Mouse (Mus musculus) embryonic facial prominence, embryonic 11.5 days (tissue): ENCODE measurements around the gene Ezh1. TPM values are rescaled to one million over a fixed set of nuclear protein-coding genes. Genes with fewer than 3 reads are reported as not detected.
A peak's percentile ranks its signal among the peaks of the same experiment; 100 is the strongest.

Source experiments
- ATAC-seq: fragments of 200-750 bp; cut with Nextera tagmentation; replicated peaks from 2 replicates; pipeline ENCODE4 v1.8.0; 2017; ENCODE audit warnings: low read depth; ENCODE audit not compliant: insufficient number of reproducible peaks, low FRiP score, low TSS enrichment
- DNase-seq: peaks from one replicate; pipeline ENCODE4 v3.0.0-alpha.2; 2015; ENCODE audit warnings: low spot score
- H3K27ac ChIP-seq: fragments of 300-500 bp; sonication (generic); replicated peaks from 2 replicates; pipeline ENCODE4 v1.5.1; 2014; ENCODE audit warnings: mild to moderate bottlenecking, low read depth, low read length, control low read depth
- H3K27me3 ChIP-seq: fragments of 300-500 bp; sonication (generic); 2 replicates; pipeline ENCODE4 v1.6.1; 2014; ENCODE audit warnings: mild to moderate bottlenecking, low read length, moderate library complexity, mixed read lengths; ENCODE audit not compliant: control insufficient read depth, insufficient read depth
- H3K36me3 ChIP-seq: fragments of 300-500 bp; sonication (generic); replicated peaks from 2 replicates; pipeline ENCODE4 v1.6.1; 2014; ENCODE audit warnings: low read depth, mild to moderate bottlenecking, low read length, moderate library complexity, mixed read lengths; ENCODE audit not compliant: control insufficient read depth, insufficient read depth
- H3K4me1 ChIP-seq: fragments of 300-500 bp; sonication (generic); 2 replicates; pipeline ENCODE4 v1.6.1; 2014; ENCODE audit warnings: low read length, mixed read lengths; ENCODE audit not compliant: control insufficient read depth, insufficient read depth
- H3K4me2 ChIP-seq: fragments of 300-500 bp; sonication (generic); 2 replicates; pipeline ENCODE4 v1.6.1; 2014; ENCODE audit warnings: low read depth, mild to moderate bottlenecking, control low read depth, low read length, moderate library complexity
- H3K4me3 ChIP-seq: fragments of 300-500 bp; sonication (generic); 2 replicates; pipeline ENCODE4 v1.5.1; 2014; ENCODE audit warnings: low read depth, low read length, control low read depth
- H3K9ac ChIP-seq: fragments of 300-500 bp; sonication (generic); replicated peaks from 2 replicates; pipeline ENCODE4 v1.6.1; 2014; ENCODE audit warnings: mild to moderate bottlenecking, control low read depth, low read length
- H3K9me3 ChIP-seq: fragments of 300-500 bp; sonication (generic); replicated peaks from 2 replicates; pipeline ENCODE4 v1.6.1; 2016; ENCODE audit warnings: mild to moderate bottlenecking, low read length, inconsistent platforms, mixed read lengths; ENCODE audit not compliant: control insufficient read depth
- WGBS: fragments of 180-500 bp; shearing (Covaris S2); extraction: QIAGEN DNeasy Blood & Tissue Kit; methylation state at CpG from one replicate; pipeline ENCODE4 v1.1.7; 2014; 5-methylcytosine and 5-hydroxymethylcytosine counted together
- polyA plus RNA-seq: library from polyadenylated mRNA; unstranded; fragments of >200 nt; fragmentation: Nextera tagmentation; extraction: Ambion mirVana; gene quantifications from 2 replicates; pipeline ENCODE4 v1.2.1, GENCODE M21; 2014

The Ezh1 gene
- polyA plus RNA-seq, 1 experiment from 2014 or later = 11.6 TPM

DNA sequence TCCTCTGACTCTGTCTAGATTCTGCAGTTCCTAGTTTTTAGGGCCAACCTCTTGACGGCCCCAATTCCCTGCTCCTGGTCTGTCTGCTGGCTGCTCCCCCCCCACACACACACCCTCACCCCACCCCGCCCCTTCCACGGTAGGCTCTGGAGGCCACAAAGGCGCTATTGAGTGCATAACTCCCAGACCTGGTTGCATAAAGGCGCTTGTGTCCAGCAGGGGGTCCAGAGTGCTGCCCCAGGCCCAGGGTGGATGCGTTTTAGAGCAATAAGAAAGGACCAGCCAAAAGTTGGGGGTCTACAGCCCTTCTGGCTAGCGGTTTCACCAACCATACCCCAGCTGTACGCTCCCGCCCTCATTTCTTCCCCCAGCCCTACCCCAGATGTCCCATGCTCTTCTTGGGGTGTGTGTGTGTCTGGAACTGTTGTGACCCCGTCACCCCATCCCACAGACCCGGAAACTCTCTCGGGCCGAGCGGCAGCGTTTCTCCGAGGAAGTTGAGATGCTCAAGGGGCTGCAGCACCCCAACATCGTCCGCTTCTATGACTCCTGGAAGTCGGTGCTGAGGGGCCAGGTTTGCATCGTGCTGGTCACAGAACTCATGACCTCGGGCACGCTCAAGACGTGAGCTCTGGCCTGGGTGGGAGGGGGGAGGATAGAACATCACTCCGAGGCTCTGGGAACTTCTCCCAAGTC lies 36.2 kb upstream of the Ezh1 start:
- Histone ChIP-seq H3K4me1 (peaks cover 22% of the 10 kb centered on the region), H3K4me2 (peak overlapping the region; percentile 25), H3K36me3 (no peaks in the 10 kb centered on the region), H3K27me3 (peaks cover 33% of the 10 kb centered on the region), H3K27ac (no peak overlapping the region), H3K9ac (no peak overlapping the region), H3K4me3 (peak overlapping the region; percentile 21), H3K9me3 (no peaks in the 10 kb centered on the region)
- ATAC-seq (no peak), DNase-seq (no peak)
- 2% methylated on average over 24 of the region's 24 CpGs for WGBS

DNA sequence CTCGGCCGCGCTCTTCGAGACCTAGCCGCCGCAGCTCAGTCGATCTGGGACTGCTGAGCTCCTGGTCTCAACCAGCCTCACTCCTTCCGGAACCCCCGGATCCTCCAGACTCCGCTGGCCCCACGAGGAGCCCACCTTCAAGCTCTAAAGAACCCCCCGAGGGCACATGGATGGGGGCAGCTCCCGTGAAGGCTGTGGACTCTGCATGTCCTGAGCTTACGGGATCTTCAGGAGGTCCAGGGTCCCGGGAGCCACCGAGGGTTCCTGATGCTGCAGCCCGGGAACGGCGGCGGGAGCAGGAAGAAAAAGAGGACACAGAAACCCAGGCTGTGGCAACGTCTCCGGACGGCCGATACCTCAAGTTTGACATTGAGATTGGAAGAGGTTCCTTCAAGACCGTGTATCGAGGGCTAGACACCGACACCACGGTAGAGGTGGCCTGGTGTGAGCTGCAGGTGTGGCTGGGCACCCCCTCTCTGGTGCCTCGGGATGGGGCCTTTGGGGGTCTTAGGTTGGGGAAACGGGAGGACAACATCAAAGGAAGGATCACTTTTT lies 34.6 kb upstream of the Ezh1 start:
- Histone ChIP-seq H3K27me3 (peaks cover 33% of the 10 kb centered on the region), H3K4me3 (peak overlapping the region; percentile 46), H3K27ac (peak overlapping the region; percentile 29; the same call in 1 of the 2 replicates), H3K4me2 (peak overlapping the region; percentile 96), H3K4me1 (peaks cover 22% of the 10 kb centered on the region), H3K9me3 (no peaks in the 10 kb centered on the region), H3K36me3 (no peaks in the 10 kb centered on the region), H3K9ac (peak overlapping the region; percentile 70)
- DNase-seq = no peak
- WGBS = under 1% methylated on average over 30 of the region's 30 CpGs
- no peak for ATAC-seq

DNA sequence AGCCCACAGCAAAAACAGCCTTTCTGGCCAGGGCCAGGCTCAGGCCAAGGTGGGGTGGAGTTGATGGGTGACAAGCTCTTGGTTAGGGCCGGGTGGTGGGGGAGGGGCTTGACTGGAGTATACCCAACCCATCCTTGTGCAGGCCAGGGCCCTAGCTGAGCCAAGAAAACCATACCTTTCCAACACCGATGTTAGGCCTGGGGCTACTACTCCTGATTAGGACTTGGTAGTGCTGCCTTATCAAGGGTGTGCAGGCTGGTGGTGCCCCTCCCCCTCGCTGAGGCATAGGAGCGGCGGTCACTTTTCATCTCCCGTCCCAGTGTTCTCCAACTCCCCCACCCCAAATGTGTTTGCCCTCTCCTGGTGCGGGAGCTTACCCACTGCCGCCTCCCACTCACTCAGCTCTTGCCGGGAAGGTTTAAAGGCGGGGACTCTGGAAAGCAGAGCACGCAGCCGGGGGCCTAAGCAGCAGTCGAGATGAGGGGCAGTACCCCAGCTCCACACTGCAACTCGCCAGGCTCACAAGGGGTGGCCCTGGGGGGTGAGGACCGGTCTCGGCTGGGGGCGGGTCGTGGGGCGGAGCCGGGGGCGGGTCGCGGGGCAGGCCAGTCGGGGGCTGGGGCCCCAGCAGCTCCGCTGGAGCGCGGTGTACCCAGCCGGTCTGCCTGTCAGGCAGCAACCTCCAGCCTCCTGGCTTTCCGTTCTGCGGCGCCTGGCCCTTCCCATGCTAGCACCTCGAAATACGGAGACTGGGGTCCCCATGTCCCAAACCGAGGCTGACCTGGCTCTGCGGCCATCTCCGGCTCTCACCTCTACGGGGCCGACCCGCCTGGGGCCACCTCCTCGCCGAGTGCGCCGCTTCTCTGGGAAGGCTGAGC lies 33.9 kb upstream of the Ezh1 start, which contains the start of gene Wnk4:
TSS of gene Wnk4 (plus strand) at position 620 of the 878 bp plus-strand sequence.
- peak; percentile 84 for ATAC-seq
- Histone ChIP-seq H3K4me2 (peak within 1 kb of the TSS; percentile 96), H3K9ac (peak within 1 kb of the TSS; percentile 70), H3K27ac (peak within 1 kb of the TSS; percentile 29), H3K4me3 (peak within 1 kb of the TSS; percentile 46), H3K27me3 (peaks cover 30% of the 10 kb centered on the region), H3K36me3 (no peaks in the 10 kb centered on the region), H3K9me3 (no peaks in the 10 kb centered on the region), H3K4me1 (peaks cover 22% of the 10 kb centered on the region)
- DNase-seq = peak; percentile 76
- WGBS = under 1% methylated on average over 43 of the region's 43 CpGs

DNA sequence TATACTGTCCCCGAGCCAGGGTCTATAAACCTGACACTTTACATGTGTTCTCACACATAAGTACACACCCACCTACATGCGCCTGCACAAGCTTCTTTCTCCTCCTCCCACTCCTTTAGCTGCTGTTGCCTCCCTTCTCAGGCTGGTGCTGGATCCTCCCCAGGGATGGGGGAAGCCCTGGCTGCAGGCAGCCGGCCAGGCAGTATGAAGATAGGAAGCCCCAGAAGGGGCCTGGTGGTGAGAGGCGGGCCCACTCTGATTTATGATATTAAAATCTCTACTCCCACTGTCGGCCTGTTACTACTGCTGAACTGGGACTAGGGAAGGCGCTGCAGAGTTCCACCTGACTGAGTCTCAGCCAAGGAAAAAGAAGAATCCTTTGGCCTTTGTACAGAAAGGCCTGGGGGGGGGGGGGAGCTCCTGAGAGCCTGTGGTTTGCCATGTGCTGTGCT lies 33.0 kb upstream of the Ezh1 start:
- Histone ChIP-seq H3K4me3 (no peak overlapping the region), H3K9ac (peak overlapping the region; percentile 13; the same call in 1 of the 2 replicates), H3K4me2 (peak overlapping the region; percentile 30)

DNA sequence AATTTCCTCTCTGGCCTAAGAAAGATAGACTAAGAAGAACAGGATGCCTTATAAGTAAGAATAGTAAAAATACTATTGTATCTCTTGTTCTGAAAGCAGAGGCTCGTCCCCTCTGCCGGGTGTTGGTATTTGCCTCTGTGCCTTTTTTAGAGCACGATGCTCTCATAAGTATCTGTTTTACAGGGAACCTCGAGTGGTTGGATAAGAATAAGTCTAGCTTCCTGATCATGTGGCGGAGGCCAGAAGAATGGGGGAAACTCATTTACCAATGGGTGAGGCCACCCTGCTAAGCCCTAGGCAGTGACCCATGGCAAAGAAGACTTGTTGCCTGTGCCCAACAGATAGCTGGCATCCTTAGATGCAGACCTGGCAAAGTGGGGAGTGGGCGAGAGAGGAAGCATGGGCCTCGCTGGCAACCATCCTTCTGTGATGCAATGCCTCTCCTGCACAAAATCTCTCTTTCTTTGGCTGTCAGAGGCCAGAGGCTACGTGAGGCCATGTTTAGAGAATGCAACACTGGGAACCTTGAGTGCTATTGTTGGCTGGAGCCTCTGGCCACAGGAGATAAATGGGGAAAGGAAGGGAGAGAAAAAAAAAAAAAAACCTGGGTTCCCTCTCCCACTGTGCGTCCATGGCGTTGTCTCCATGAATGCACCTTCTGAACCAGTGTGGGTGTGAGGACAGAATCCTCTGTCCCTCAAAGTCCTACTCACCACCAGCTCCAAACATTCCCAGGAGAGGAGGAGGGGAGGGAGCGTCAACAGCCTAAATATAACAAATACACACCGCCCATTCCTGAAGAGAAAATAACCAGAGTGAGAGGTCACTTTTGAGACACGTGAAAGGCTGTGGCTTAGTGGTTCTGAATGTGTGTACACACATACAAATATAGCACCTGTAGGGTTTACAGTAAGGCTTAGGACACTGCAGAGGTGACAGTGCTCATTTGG lies 29.8 kb upstream of the Ezh1 start:
- ATAC-seq = no peak
- Histone ChIP-seq H3K27ac (no peak overlapping the region), H3K9me3 (no peaks in the 10 kb centered on the region), H3K4me2 (no peak overlapping the region), H3K4me1 (peaks cover 8% of the 10 kb centered on the region; the same call in 1 of the 2 replicates), H3K9ac (no peak overlapping the region), H3K4me3 (no peak overlapping the region), H3K36me3 (no peaks in the 10 kb centered on the region), H3K27me3 (no peaks in the 10 kb centered on the region)
- no peak for DNase-seq
- WGBS = 90% methylated on average over 13 of the region's 13 CpGs

More for the DNA sequence above, 33.0 kb upstream of the Ezh1 start:
- 51% methylated on average over 6 of the region's 6 CpGs for WGBS
- Histone ChIP-seq H3K4me1 (peaks cover 17% of the 10 kb centered on the region), H3K27ac (no peak overlapping the region; the same call in 1 of the 2 replicates), H3K9me3 (no peaks in the 10 kb centered on the region), H3K27me3 (peaks cover 23% of the 10 kb centered on the region), H3K36me3 (no peaks in the 10 kb centered on the region)
- ATAC-seq (no peak), DNase-seq (no peak)

DNA sequence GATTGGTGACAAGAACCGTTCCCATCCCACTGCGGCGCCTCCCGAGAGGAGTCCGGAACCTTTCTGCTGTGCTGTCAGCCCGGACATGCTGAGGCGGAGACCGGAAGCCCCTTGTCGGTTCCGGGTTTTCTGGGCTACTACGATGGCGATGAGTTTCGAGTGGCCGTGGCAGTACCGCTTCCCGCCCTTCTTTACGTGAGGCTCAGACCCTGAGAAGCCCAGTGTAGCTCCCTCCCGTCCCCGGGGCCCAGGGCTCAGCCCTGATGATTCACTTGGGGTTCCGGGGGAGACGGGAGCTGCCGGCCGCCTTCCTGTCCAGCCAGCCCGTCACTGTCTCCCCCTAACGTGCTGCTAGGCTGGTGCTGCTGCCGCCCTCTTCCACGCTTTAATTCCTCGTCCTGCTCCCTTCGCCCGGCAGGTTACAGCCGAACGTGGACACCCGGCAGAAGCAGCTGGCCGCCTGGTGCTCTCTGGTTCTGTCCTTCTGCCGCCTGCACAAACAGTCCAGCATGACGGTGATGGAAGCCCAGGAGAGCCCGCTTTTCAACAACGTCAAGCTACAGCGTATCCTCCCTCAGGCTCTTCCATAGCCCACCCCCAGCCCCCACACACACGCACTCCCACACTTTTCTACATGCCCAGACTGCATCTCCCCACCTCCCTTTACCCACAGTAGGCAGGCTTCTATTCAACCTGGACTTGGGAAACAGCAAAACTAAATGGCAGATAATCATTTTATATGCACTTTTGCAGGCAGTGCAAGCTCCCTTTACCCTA lies 27.5 kb upstream of the Ezh1 start, which contains the start of gene Vps25:
TSS of gene Vps25 (plus strand) at position 95 of the 777 bp plus-strand sequence.
- Histone ChIP-seq H3K9me3 (no peaks in the 10 kb centered on the region), H3K9ac (peak within 1 kb of the TSS; percentile 95), H3K4me3 (peak within 1 kb of the TSS; percentile 86), H3K27ac (peak within 1 kb of the TSS; percentile 86), H3K4me1 (no peaks in the 10 kb centered on the region), H3K4me2 (peak within 1 kb of the TSS; percentile 86), H3K27me3 (no peaks in the 10 kb centered on the region), H3K36me3 (no peaks in the 10 kb centered on the region)
- ATAC-seq (peak; percentile 84), DNase-seq (peak; percentile 91)
- 0% methylated on average over 40 of the region's 40 CpGs for WGBS
